Mouse (Mus musculus): Measurements from ENCODE around the gene Tmem235. TPM values are rescaled to one million over a fixed set of nuclear protein-coding genes. Genes with fewer than 3 reads are reported as not detected.
A peak's percentile ranks its signal among the peaks of the same experiment; 100 is the strongest.

Gene Tmem235
- polyA plus RNA-seq, 1 experiment, result 0.05 TPM

GRCm38 (mm10) chr11:117825333-117826101 is 35.0 kb upstream of the Tmem235 start, which contains the start of the genes Afmid and Tk1:
TSS of gene Afmid (plus strand) at chr11:117825924.
TSS of gene Tk1 (minus strand) at chr11:117826092.
- TF ChIP-seq CEBPB (IDR thresholded peaks at IDR 0.05; ENCODE audit: low read depth) (no peak), MAX (IDR thresholded peaks at IDR 0.05) (peak; percentile 88)
- peak within 1 kb of the TSS; percentile 89 for H3K4me3 ChIP-seq (ENCODE audit: insufficient read depth, poor library complexity, severe bottlenecking)
- H3K36me3 ChIP-seq (ENCODE audit: control insufficient read depth, insufficient read depth), result peaks cover 34% of the 10 kb centered on the region
- H3ac ChIP-seq (ENCODE audit: control insufficient read depth, insufficient read length, low read depth), result peak within 1 kb of the TSS; percentile 80
- peaks cover 39% of the 10 kb centered on the region for H3K79me3 ChIP-seq (ENCODE audit: low read depth)
- H3K27me3 ChIP-seq (ENCODE audit: control insufficient read depth, insufficient read depth, insufficient read length), result no peaks in the 10 kb centered on the region
- H3K79me2 ChIP-seq (ENCODE audit: control insufficient read depth, insufficient read depth), result peaks cover 62% of the 10 kb centered on the region

GRCm38 (mm10) chr11:117826164-117826563 is 34.4 kb upstream of the Tmem235 start:
- H3K79me2 ChIP-seq (ENCODE audit: control insufficient read depth, insufficient read depth), result peaks cover 56% of the 10 kb centered on the region
- H3K79me3 ChIP-seq (ENCODE audit: low read depth), result peaks cover 33% of the 10 kb centered on the region
- H3K27me3 ChIP-seq (ENCODE audit: control insufficient read depth, insufficient read depth, insufficient read length), result no peaks in the 10 kb centered on the region
- H3ac ChIP-seq (ENCODE audit: control insufficient read depth, insufficient read length, low read depth), result peak overlapping the region; percentile 73
- peak overlapping the region; percentile 89 for H3K4me3 ChIP-seq (ENCODE audit: insufficient read depth, poor library complexity, severe bottlenecking)
- TF ChIP-seq CEBPB (IDR thresholded peaks at IDR 0.05; ENCODE audit: low read depth) (no peak), MYOD1 (IDR thresholded peaks at IDR 0.05; ENCODE audit: control insufficient read depth, insufficient read length, low read depth) (no peak), USF1 (IDR thresholded peaks at IDR 0.05; ENCODE audit: low read depth) (no peak), MYOG (IDR thresholded peaks at IDR 0.05; ENCODE audit: control insufficient read depth, extremely low read depth, insufficient read length) (no peak), MAX (IDR thresholded peaks at IDR 0.05) (no peak), FOSL1 (IDR thresholded peaks at IDR 0.05; ENCODE audit: insufficient read depth, low read length, poor library complexity, severe bottlenecking) (no peak), CTCF (IDR thresholded peaks at IDR 0.05; ENCODE audit: control insufficient read depth, insufficient read depth, insufficient read length) (no peak)
- peaks cover 28% of the 10 kb centered on the region for H3K36me3 ChIP-seq (ENCODE audit: control insufficient read depth, insufficient read depth)

GRCm38 (mm10) chr11:117826916-117827315 is 33.6 kb upstream of the Tmem235 start:
- H3K4me3 ChIP-seq (ENCODE audit: insufficient read depth, poor library complexity, severe bottlenecking), result no peak overlapping the region
- H3ac ChIP-seq (ENCODE audit: control insufficient read depth, insufficient read length, low read depth), result no peak overlapping the region
- H3K27me3 ChIP-seq (ENCODE audit: control insufficient read depth, insufficient read depth, insufficient read length), result no peaks in the 10 kb centered on the region
- H3K36me3 ChIP-seq (ENCODE audit: control insufficient read depth, insufficient read depth), result peaks cover 20% of the 10 kb centered on the region
- peaks cover 25% of the 10 kb centered on the region for H3K79me3 ChIP-seq (ENCODE audit: low read depth)
- TF ChIP-seq MYOD1 (IDR thresholded peaks at IDR 0.05; ENCODE audit: control insufficient read depth, insufficient read length, low read depth) (no peak), CEBPB (IDR thresholded peaks at IDR 0.05; ENCODE audit: low read depth) (no peak), MAX (IDR thresholded peaks at IDR 0.05) (no peak), MYOG (IDR thresholded peaks at IDR 0.05; ENCODE audit: control insufficient read depth, extremely low read depth, insufficient read length) (no peak), CTCF (IDR thresholded peaks at IDR 0.05; ENCODE audit: control insufficient read depth, insufficient read depth, insufficient read length) (no peak), FOSL1 (IDR thresholded peaks at IDR 0.05; ENCODE audit: insufficient read depth, low read length, poor library complexity, severe bottlenecking) (no peak), USF1 (IDR thresholded peaks at IDR 0.05; ENCODE audit: low read depth) (no peak)
- peaks cover 48% of the 10 kb centered on the region for H3K79me2 ChIP-seq (ENCODE audit: control insufficient read depth, insufficient read depth)

GRCm38 (mm10) chr11:117827386-117827785 is 33.2 kb upstream of the Tmem235 start:
- Histone ChIP-seq H3K79me2 (ENCODE audit: control insufficient read depth, insufficient read depth) (peaks cover 44% of the 10 kb centered on the region), H3K27me3 (ENCODE audit: control insufficient read depth, insufficient read depth, insufficient read length) (no peaks in the 10 kb centered on the region), H3ac (ENCODE audit: control insufficient read depth, insufficient read length, low read depth) (no peak overlapping the region), H3K4me3 (ENCODE audit: insufficient read depth, poor library complexity, severe bottlenecking) (no peak overlapping the region), H3K36me3 (ENCODE audit: control insufficient read depth, insufficient read depth) (peaks cover 15% of the 10 kb centered on the region), H3K79me3 (ENCODE audit: low read depth) (peaks cover 21% of the 10 kb centered on the region)
- TF ChIP-seq CTCF (IDR thresholded peaks at IDR 0.05; ENCODE audit: control insufficient read depth, insufficient read depth, insufficient read length) (no peak), MYOG (IDR thresholded peaks at IDR 0.05; ENCODE audit: control insufficient read depth, extremely low read depth, insufficient read length) (no peak), MAX (IDR thresholded peaks at IDR 0.05) (no peak), USF1 (IDR thresholded peaks at IDR 0.05; ENCODE audit: low read depth) (no peak), FOSL1 (IDR thresholded peaks at IDR 0.05; ENCODE audit: insufficient read depth, low read length, poor library complexity, severe bottlenecking) (no peak), CEBPB (IDR thresholded peaks at IDR 0.05; ENCODE audit: low read depth) (peak; percentile 49), MYOD1 (IDR thresholded peaks at IDR 0.05; ENCODE audit: control insufficient read depth, insufficient read length, low read depth) (peak; percentile 51)

- peaks cover 18% of the 10 kb centered on the region for H3K79me3 ChIP-seq (ENCODE audit: low read depth)
- H3ac ChIP-seq (ENCODE audit: control insufficient read depth, insufficient read length, low read depth), result no peak overlapping the region
- H3K79me2 ChIP-seq (ENCODE audit: control insufficient read depth, insufficient read depth), result peaks cover 38% of the 10 kb centered on the region
- H3K4me3 ChIP-seq (ENCODE audit: insufficient read depth, poor library complexity, severe bottlenecking), result no peak overlapping the region
- TF ChIP-seq MYOG (IDR thresholded peaks at IDR 0.05; ENCODE audit: control insufficient read depth, extremely low read depth, insufficient read length) (no peak), MAX (IDR thresholded peaks at IDR 0.05) (no peak), CTCF (IDR thresholded peaks at IDR 0.05; ENCODE audit: control insufficient read depth, insufficient read depth, insufficient read length) (no peak), USF1 (IDR thresholded peaks at IDR 0.05; ENCODE audit: low read depth) (no peak), FOSL1 (IDR thresholded peaks at IDR 0.05; ENCODE audit: insufficient read depth, low read length, poor library complexity, severe bottlenecking) (no peak), MYOD1 (IDR thresholded peaks at IDR 0.05; ENCODE audit: control insufficient read depth, insufficient read length, low read depth) (no peak), CEBPB (IDR thresholded peaks at IDR 0.05; ENCODE audit: low read depth) (no peak)
- H3K36me3 ChIP-seq (ENCODE audit: control insufficient read depth, insufficient read depth), result peaks cover 11% of the 10 kb centered on the region
- no peaks in the 10 kb centered on the region for H3K27me3 ChIP-seq (ENCODE audit: control insufficient read depth, insufficient read depth, insufficient read length)
These were observed 32.2 kb upstream of the Tmem235 start for GRCm38 (mm10) chr11:117828149-117828887.
